Mouse (Mus musculus) layer of hippocampus, adult 9-11 months (tissue): Measurements from ENCODE around the gene C7.
A peak's percentile ranks its signal among the peaks of the same experiment; 100 is the strongest.
"Not testable (repeated sequence)": the region's sequence is repeated elsewhere in the genome, so short reads cannot be mapped to it uniquely, and the experiment has no call there.

Experiments used
- DNase-seq: peaks from one replicate; pipeline ENCODE4 v3.0.0; 2022

The C7 gene

DNA sequence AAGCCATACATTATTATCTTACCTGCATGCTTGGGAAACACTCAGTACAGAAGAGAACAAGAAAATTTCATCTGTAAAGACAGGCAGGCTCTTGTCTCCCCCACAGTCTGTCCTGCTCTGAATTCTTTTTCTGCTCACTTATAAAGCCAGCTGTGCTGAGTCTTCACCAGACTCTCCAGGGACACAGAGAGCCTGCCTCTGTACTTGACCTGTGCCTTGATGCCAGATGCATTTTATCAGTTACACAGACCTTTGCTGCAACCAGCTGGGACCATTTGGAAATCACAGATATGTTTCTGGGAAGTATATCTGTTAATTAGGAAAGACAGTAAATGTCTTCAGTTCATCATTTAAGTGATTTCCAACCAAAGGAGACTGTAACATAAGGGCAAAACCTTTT is at the start of gene C7:
Gene C7 (minus strand): TSS at position 106 of the 400 bp plus-strand sequence.
- no peak for DNase-seq

DNA sequence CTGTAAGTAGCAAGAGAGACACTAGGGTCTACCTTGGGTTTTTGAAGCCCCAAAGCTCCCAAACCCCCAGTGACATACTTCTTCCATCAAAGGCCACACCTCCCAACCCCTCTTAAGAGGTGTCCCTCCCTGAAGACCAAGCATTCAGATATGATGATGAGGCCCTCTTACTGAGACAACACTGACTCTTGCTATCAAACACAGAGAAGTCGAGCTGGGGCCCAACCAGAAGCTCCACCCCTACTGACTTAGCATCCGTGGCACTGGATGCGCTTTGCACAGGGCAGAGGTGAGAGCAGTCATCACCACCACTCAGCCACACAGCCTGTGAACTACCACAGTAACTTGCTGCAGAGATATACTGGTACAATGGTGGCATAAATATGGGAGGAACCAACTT is 49.1 kb upstream of the C7 start:
- DNase-seq, result no peak

DNA sequence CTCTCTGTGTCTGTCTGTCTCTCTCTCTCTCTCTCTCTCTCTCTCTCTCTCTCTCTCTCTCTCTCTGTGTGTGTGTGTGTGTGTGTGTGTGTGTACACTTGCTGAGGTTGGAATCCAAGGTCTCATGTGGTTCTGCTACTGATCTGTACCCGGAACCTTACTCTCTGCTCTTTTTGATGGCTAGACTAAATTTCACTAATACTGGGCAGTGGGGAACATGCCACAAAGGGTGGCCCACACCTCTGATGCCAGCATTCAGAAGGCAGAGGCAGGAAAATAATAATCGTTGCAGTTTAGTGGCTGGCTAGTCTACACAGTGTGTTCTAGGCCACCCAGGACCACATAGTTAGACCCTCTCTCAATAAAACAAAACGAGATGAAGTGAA is 45.1 kb upstream of the C7 start:
- DNase-seq, result no peak

DNA sequence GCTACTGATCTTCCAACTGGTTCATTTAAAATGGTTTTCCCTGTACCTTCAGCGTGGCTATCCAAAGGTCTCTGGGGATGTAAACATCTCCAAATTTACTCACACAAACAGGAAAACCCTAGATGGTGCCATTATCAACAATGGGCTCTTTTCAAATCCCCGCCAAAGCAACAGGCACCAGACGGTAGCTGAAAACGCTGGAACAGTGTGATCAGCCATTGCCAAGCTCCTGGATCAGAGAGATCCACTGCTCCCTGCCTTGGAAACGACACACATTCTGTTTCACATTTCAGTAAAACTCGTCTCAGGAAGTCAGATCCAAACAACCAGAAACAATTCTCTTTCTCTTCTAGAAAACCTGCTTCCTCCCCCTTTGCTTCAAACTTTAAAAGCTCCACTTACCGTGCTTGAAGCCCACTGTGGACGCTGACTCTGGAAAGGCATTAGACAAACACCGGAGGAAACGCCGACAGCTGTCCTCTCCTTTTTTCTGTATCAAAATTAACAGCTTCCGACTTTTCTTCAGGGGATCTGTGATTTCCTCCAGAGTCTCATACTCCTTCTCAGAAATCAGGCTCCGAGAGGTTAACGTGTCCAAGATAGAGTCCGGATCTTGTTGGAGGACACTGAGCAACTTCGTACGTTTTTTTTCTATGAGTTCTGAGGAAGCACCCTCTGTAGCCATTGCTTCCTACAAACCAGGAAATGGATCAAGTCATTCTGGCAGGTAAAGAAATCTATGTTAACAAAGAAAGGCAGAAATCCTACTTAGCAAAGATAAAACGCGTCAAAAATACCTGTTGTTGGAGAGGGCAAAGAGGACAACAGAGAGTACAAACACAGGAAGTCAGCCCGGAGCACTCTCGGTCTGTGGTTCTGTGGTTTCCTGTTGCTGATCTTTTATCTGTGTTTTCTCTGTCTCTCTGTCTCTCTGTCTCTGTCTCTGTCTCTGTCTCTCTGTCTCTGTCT is 44.4 kb upstream of the C7 start, which contains the start of gene Card6:
Gene Card6 (minus strand): TSS at position 854 of the 969 bp plus-strand sequence.
- peak; percentile 34 for DNase-seq

DNA sequence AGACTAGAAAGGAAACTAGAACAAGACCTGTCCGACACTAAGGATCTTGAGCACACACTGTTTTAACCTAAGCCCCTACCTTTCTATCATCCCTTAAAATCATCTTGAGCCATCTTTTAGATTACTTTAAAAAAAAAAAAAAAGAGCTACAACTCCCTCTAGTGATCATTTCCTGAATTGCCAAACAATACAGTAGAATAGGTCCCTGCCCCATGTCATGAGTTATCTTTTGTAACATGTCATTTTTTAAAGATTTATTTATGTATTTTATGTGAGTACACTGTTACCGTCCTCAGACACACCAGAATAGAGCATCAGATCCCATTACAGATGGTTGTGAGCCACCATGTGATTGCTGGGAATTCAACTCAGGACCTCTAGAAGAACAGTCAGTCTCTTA is 42.8 kb upstream of the C7 start:
- DNase-seq, result no peak

DNA sequence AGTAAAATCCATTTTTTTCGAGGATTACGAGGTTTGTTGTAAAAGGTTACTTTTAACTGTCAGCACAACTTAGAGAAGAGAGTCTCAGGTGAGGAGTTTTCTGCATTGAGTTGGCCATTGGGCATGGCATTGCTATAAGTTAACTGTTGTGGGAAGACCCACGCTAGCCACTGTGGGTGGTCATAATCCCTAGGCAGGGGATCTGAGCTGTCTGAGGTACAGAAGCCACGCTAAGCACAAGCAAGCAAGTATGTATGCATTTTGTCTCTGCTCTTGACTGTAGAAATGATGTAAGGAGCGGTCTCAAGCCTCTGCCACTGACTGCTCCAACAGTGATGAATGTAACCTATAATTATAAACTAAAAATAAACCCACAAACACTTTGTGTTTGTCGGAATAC is 42.4 kb upstream of the C7 start:
- no peak for DNase-seq

DNA sequence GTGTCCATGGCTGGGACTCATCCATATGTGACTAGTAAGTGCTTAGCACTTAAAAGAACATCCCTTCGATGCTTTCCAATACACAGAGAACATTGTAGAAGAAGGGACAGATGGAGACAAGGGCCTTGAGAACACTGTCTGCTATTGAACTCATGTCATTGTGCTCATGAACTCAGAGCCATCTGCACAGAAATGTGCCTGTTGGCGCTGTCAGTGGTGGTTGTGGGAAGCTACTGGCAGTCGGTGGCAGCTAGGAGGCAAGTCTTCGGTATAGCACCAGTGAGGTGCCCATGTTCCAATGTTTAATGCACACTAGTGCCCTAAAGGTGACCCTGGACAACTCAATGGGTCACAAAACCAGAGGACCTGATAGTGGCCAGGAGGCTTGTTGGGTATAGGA is 38.8 kb upstream of the C7 start:
- DNase-seq, result peak; percentile 64

DNA sequence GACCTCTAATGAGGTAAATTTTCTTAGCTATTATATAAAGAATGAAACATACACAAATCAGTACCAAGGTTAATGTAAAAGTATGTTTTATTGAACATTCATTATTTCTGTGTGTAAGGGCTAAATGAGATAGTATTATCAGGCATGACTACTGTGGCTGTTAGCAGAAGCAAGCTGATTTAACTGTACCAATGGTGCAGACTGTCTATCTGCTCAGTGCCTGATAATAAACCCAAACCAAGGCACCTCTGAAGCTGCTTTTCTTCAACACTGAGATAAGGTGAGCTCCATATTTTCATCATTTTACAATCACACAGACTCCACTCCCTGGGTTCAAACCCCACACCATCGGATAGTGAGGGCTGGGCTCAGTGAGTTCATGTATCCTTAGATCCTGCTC is 33.8 kb upstream of the C7 start:
- no peak for DNase-seq

DNA sequence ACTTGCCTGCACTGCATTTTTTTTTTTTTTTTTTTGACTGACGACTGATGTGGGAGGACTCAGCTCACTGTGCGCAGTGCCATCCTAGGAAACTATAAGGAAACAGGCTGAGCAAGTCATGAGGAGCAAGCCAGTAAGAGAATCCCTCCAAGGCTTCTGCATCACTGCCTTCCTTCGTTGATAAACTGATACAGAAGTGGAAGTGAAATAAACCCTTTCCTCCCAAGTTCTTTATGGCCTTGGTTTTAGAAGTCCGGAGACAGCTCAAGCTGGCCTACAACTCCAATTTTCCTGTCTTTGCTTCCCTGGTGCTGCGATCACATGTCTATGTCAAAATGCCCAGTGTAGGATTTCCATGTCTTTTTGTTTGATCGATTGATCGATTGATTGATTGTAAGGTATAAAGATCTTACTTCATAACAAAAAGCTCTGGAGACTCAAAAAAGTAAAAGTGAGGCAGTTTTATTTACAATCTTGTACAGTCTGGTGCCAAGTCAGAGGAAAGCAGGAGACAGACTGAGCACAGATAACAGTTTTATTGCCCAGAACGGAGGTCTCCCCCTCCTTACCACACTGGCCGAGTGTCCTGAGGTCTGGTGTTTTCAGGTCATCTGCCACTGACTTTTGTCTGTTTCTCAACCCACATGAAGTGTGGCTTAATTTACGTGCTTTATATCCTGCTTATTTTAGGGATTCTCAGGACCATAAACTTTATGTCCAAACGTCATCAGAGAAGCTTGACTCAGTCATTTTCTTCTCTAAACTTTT is 32.2 kb upstream of the C7 start:
- no peak for DNase-seq

DNA sequence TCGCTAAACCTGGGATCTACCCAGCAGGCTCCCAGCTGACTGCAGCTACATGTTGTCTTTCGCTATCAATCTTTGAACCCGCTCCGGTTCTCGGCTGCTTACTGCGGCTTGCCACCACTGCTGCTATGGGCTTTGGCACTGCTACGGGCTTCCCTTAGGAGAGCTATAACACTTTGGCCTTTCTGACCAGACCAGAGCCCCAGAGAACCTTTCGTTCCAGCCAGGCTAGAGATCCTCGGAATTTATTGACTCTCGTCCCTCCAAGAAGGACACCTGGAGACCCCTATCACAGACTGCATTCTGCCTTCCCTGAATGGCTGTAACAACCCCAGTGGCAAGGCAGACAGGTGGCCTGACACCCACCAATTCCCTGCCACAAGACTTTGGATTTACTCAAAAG is 26.6 kb upstream of the C7 start:
- no peak for DNase-seq

DNA sequence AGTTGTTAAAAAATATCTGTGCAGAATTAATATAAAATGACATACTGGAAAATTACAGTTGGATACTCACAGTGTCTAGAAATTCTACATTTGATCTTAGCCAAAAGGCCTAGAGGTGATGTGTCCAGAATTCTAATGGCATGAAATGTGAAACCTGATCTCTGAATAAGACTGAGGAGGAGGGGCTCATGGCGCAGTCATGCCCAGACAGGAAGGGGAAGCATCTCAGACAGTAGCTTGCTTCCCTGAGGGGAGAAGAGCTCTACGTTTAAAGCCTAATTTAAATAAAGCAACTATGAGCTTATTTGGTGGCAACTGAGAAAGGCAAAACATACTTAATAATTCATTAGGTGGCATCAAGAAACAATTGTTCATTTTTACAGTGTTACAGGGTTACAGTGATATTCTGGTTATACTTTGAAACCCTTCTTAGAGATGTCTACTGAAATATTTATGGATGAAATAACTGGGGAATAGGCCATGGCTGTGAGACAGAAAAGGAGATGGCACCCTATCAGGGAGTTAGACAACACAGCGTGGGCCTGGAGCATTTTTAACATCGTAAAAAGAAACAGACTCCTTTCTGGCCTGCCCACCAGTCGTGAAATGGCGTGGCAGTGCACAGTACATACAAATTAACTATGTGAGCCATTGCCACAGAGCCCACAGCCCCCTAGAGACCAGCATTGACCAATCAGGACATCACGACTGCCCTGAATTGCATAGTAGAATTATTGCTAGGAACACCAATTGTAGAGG is 25.5 kb upstream of the C7 start:
- no peak for DNase-seq

DNA sequence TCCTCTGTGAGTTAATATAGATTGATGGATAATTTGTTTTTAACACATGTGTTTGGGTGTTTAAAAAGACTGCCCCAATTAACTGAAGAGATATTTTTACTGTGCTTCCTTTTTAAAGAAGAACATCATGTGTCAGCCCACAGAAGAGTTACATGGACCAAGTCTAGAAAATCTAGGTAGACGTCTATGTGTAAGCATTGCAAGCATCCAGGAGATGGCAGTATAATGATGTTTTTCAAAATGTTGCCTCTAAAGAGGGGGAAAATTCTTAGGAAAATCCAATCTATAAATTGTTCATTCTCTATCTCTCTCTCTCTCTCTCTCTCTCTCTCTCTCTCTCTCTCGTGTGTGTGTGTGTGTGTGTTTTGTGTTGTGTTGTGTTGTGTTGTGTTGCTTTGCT is 22.6 kb upstream of the C7 start:
- DNase-seq, result no peak

DNA sequence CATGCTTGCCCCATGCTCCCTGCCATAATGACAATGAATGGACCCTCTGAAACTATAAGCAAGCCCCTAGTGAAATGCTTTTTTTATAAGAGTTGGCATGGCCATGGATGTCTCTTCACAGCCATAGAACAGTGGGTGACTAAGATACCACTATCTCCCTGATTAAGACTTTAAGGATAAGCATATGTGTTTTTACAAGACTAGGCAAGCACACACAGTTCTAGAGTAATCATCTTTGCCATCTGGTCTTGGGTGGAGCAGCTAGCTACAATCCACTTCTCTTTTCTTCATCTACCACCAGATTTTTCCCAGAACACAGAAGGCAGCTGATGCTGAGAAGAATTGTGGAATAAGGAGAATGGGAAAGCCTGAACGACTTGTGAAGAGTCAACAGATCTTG is 17.7 kb upstream of the C7 start:
- peak; percentile 38 for DNase-seq

DNA sequence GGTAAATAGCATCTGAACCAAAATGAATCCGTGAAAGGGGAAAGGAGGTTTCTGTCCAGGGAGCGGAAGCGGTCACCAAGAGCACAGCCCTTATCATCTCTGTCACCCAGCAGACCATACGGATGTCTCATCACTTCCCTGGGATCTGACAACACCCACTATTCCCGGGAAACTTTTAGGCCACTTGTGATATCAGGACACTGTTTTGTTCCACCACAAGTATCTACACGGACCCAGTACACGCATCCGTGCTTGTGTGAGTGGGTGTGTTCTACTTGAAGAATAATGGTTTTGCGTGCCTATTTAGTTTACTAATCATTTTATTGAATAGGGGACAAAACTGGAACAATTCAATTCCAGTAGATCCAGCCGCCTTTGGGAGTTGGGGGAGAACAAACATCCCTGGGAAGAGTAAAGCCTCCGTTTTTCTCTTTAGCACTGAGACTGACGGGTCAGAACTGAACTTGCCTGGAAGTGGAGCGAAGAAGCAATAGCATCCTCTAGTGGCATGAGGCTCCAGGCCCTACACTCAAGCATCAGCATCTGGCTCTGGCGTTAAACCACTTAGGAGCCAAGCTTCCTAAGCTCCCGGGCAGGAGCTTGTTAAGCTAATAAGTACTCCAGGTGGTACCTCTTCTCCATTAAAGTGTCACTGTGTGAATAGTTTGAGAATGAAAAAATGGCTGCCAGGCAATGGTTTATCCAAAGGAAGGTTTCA is 5.4 kb upstream of the C7 start:
- DNase-seq, result peak; percentile 41

DNA sequence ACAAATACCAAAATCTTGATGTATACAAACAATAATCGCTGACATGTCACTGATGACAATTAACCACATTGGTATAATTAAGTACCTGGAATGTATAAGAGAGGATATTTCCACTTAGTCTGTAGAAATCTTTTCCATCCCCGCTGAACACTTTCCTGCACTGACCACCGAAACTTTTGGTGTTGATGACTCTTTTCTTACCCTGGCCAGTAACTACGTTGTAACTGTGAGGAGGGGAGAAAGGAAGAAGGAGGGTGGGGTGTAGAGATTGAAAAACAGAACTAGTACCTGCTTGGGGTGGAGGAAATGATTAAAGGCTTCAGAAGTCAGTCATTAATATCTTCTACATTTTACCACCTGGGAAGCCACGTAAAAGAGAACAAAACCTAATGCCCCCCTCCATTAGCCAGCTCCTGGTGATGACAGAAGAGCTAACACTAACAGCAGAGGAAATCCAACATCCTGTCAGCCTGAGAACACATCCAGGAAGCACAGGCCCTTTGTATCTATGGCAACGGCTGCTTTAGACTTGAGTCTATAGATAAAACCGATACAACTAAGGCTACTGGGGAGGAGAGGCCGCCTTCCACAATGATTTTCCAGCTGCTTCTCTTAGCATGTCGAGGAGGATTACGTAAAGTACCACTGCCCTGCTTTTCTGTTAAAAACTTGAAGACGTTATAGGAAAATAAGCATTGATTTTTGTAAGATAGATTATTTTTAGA is 17.8 kb downstream of the C7 start:
- peak; percentile 36 for DNase-seq

DNA sequence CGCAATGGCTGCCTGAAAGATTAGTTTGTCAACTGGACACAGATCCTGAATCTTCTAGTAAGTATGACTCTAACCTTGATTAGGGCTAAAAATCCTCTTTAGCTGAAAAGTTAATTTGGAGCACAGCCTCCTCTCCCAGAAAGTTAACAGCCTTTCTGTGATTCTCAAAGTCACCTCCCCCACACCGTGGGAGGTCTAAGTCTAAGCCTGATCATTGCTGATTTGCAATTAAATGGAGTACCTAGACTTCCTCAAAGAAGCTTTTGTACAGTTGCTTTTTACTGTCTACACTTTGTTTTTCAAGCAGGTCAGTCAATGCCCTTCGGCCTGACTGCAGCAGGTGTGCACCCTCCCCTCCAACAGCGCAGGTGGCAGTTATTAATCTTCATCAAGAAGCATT is 34.3 kb downstream of the C7 start:
- DNase-seq, result no peak

DNA sequence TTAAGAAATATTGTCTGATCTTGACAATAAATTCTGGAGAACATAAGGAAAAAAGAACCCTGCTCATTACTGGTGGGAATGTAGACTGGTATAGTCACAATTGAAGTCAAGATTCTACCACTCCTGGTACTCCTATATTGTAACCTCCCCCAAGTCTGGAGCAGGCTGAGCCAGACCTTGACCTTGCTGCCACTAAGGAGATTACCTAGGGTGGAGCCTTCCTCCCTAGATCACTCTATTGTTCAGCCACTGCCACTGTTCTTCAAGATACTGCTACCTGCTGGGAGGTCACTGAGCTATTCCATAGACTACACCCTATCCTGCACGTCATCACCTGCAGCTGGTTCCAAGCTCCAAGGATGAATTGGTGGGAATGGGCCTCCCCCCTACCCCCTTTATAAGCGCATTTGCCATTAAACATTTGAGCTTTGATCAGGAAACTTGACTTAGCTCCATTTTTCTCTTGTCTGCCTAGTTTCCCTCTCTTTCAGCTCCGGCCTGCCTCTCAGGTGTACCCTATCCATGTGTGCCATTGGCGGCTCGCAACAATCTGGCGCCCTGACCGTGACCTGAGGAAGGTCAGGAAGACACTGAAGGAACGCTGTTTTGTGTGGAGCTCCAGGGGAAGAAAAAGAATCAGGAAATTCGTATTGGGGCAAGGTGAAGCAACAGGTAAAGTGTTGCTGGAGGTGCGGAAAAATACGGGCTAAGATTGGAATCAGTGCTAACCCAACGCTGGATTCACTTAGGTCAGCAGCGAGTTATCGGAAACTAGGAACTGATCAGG is 39.9 kb downstream of the C7 start:
- not testable (repeated sequence) for DNase-seq

DNA sequence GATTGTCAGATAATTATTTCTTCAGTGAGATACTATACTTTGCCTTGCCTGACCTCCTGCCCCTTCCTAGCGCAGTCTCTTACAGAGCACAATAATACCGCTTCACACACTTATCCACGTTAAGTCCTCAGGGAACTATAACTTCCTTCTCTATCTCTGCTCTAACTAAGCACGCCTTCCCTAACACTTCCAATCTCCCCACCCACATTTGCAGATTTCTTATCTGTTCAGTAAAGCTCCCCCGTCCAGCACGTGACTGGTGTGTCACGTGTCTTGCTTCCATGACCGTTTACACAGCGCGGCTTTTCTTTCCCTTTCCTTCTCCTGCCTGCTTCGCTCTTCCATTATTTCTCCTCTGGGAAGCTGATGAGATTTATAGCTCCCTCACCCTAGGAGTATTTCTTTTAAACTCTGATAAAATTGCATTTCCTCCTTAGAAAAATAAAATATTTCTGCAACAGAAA is 53.9 kb downstream of the C7 start:
- DNase-seq, result no peak

DNA sequence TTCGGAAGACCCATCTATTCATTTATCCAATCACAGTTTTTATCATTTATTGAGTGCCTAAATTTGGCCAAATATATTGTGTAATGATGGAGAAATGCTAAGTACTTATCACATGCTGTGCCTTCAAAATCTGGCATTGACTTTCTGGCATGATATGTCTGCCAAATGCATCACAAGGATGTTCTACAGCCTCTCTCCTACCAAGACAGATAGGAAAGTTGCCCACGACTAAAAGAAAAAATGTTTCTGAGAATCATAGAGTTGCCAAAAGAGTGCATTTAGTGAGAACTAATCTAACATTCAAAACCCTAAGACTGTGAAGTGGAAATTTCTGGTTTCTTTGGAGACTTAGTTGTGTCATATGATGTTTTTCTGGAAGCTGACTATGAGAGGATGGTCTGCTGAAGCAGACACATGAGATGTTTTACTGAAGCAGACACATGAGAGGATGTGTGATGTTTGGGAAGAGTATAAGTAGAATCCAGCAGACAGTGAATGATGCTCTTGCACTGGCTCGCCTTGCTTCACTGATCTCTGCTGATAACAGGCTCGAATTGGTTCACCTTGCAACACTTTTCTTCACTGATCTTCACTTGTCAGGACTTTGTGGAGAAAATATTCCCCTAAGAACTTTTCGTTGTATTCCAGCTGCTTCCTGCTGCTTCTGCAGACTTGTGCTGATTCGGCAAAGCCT is 59.9 kb downstream of the C7 start:
- no peak for DNase-seq

DNA sequence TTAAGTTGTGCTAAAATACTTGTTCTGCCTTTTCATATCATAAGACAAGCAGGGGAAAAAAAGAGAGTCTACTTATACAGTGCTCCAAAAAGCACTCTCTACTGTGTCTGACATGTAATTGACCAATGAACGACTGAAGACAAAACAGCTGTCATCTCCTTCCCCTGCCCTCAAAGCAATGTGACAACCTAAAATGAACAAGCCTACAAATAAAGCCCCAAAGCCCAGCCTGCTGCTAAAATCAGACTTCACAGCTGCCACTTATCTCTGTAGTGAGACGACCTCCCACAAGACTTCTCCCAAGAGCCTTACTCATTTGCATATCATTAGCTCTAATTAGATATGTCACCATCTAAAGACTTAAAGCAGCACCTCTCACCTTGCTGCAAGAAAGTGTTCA is 60.6 kb downstream of the C7 start:
- no peak for DNase-seq
